Mouse (Mus musculus) MEL (cell line): ENCODE data around the gene Cnbd2.

Source experiments
- CTCF ChIP-seq, 3 experiments: IDR thresholded peaks in 2 of 3; conservative IDR thresholded peaks in 1 of 3; 2 replicates each; pipeline ENCODE4 v1.5.1; 2011 to 2012; ENCODE audit warnings: low read length in 3 of 3, low read depth in 2 of 3, mild to moderate bottlenecking in 2 of 3, improper control_type of control experiment in 1 of 3, inconsistent platforms in 1 of 3, mixed read lengths in 1 of 3, moderate library complexity in 1 of 3; ENCODE audit not compliant: control insufficient read depth in 1 of 3, insufficient read depth in 1 of 3, poor library complexity in 1 of 3, severe bottlenecking in 1 of 3
- EP300 ChIP-seq, 2 experiments: IDR thresholded peaks; 2 replicates each; pipeline ENCODE4 v1.6.1; 2011; ENCODE audit warnings: improper control_type of control experiment in 2 of 2, low read length in 2 of 2, low read depth in 1 of 2, mild to moderate bottlenecking in 1 of 2
- HCFC1 ChIP-seq: IDR thresholded peaks from 2 replicates; pipeline ENCODE4 v1.6.1; 2012; ENCODE audit warnings: low read depth, mild to moderate bottlenecking, inconsistent platforms, low read length, improper control_type of control experiment, moderate library complexity
- MAX ChIP-seq: IDR thresholded peaks from 2 replicates; pipeline ENCODE4 v1.6.1; 2011; ENCODE audit warnings: low read length, improper control_type of control experiment
- MEF2A ChIP-seq: IDR thresholded peaks from 2 replicates; pipeline ENCODE4 v1.6.1; 2014; ENCODE audit warnings: low read depth, mild to moderate bottlenecking, inconsistent platforms, low read length, improper control_type of control experiment; ENCODE audit not compliant: poor library complexity, insufficient replicate concordance, severe bottlenecking; ENCODE audit errors: extremely low read depth
- POLR2AphosphoS5 ChIP-seq: IDR thresholded peaks from 2 replicates; pipeline ENCODE4 v1.6.1; 2012; ENCODE audit warnings: low read depth, borderline replicate concordance, mild to moderate bottlenecking, inconsistent platforms, low read length, moderate library complexity, mixed read lengths
- RAD21 ChIP-seq: IDR thresholded peaks from 2 replicates; pipeline ENCODE4 v1.6.1; 2011; ENCODE audit warnings: mild to moderate bottlenecking, low read depth, low read length, improper control_type of control experiment
- USF2 ChIP-seq, 2 experiments: IDR thresholded peaks; 2 replicates each; pipeline ENCODE4 v1.6.1; 2011 to 2012; ENCODE audit warnings: improper control_type of control experiment in 2 of 2, low read length in 2 of 2, borderline replicate concordance in 1 of 2, inconsistent platforms in 1 of 2, low read depth in 1 of 2, mild to moderate bottlenecking in 1 of 2; ENCODE audit not compliant: insufficient read depth in 1 of 2
- ZNF384 ChIP-seq: IDR thresholded peaks from 2 replicates; pipeline ENCODE4 v1.6.1; 2012; ENCODE audit warnings: low read depth, mild to moderate bottlenecking, inconsistent platforms, low read length, improper control_type of control experiment

DNA sequence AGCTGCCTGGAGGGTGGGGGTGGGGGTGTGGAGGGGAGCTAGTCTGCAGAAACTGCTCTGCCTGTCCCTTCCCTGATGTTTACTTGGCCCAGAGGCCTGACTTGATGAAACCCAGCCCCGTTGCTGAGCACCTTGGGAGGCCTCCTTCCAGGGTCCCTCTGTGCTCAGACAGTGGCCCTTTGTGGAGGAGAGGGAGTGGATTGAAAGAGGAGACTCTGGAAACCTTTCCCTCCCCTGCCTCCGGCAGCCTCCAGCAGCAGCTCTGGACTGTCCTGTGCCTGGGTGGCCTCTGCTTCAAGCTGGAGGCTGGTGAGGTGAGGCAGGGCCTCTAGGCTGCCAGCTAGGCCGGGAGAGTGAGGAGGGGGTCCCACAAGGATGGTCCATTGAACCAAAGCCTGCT, 94.9 kb downstream of the Cnbd2 start:
- TF ChIP-seq USF2 (IDR thresholded peaks at IDR 0.05; ENCODE audit: borderline replicate concordance in 1 of 2, insufficient read depth in 1 of 2, low read depth in 1 of 2, low read length in 2 of 2): no peak
- TF ChIP-seq EP300 (IDR thresholded peaks at IDR 0.05; ENCODE audit: low read depth in 1 of 2, low read length in 2 of 2): no peak
- TF ChIP-seq HCFC1: no peak
- no peak for TF ChIP-seq CTCF (IDR thresholded peaks at IDR 0.05 in 2 of 3, conservative IDR thresholded peaks at IDR 0.05 in 1 of 3; ENCODE audit: control insufficient read depth in 1 of 3, insufficient read depth in 1 of 3, low read depth in 2 of 3, low read length in 3 of 3, poor library complexity in 1 of 3, severe bottlenecking in 1 of 3)
- no peak for TF ChIP-seq ZNF384
- no peak for TF ChIP-seq MAX
- no peak for TF ChIP-seq POLR2AphosphoS5
- no peak for TF ChIP-seq MEF2A
- no peak for TF ChIP-seq RAD21
